Mouse (Mus musculus) liver, postnatal 0 days (tissue): ENCODE measurements around the gene Homer1.

Source experiments
- CTCF ChIP-seq: sonication (generic); IDR thresholded peaks from 2 replicates; pipeline ENCODE4 v1.5.1; 2016; ENCODE audit warnings: antibody characterized with exemption, low read depth
- EP300 ChIP-seq: IDR thresholded peaks from 2 replicates; pipeline ENCODE4 v1.6.1; 2016; ENCODE audit warnings: antibody characterized with exemption, low read depth, mild to moderate bottlenecking

GRCm38 (mm10) chr13:93306545-93306944 is 7.1 kb downstream of the Homer1 start:
- no peak for TF ChIP-seq CTCF
- TF ChIP-seq EP300: no peak
